Mouse (Mus musculus): ENCODE results near the gene Gdpgp1.

GRCm38 (mm10) chr7:80192226-80193061, 40.2 kb upstream of the Gdpgp1 start:
- TF ChIP-seq CTCF (IDR thresholded peaks at IDR 0.05; ENCODE audit: control insufficient read depth, insufficient read depth, insufficient replicate concordance, low read depth, low read length) (no peak), POLR2A (IDR thresholded peaks at IDR 0.05; ENCODE audit: control insufficient read depth, low read depth, low read length) (no peak)
